Mouse (Mus musculus): ENCODE results near the gene Adamts16.

Gene Adamts16

DNA sequence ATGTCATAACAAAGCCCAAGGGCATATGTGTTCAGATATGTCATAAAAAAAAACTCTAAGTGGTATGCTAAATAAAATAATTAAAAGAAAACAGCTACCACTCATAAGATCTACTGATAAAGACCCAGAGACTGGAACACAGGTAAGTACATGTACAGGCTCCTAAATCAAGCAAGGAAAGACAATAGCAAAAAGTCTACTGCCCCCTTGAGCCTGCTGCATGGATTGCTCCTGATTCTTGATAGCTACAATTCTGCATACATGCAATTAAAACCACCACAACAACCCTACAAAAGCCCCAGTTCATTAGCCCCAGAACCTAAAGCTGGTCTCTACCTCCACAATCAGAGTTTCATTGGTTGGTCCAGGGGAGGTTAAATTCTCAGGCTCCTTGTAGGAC is 74.1 kb downstream of the Adamts16 start:
- in situ Hi-C loops (cut with MseI, MboI): loop anchor here in 1 of 2 experiments (5.0 kb wide), 1 partner anchor 125 kb away; no protein-coding TSS in a partner anchor

- in situ Hi-C loops (cut with MseI, MboI): loop anchor here in 1 of 2 experiments (5.0 kb wide), 1 partner anchor 122 kb away; no protein-coding TSS in a partner anchor
Observed at GRCm38 (mm10) chr13:70764682-70765081, 76.9 kb downstream of the Adamts16 start.

GRCm38 (mm10) chr13:70762586-70762985 is 79.0 kb downstream of the Adamts16 start:
- in situ Hi-C loops (cut with MseI, MboI): no loop called here

GRCm38 (mm10) chr13:70761312-70761711 is 80.3 kb downstream of the Adamts16 start:
- in situ Hi-C loops (cut with MseI, MboI): no loop called here

DNA sequence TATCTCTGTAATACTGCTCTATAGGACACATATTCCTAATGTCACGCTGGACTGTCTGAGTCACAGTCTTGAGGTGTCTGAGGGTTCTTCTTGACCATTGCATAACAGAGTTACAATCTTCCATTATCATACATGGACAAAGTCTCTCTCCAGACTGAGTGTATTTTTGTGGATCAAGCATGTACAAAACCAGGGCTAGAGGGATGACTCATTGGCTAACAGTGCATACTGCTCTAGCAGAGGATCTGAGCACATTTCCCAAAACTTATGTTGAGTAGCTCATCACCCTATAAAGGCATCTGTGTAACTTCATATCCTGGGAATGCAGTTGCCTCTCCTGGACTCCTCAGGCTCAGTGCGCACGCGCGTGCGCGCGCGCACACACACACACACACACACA is 81.4 kb downstream of the Adamts16 start:
- in situ Hi-C loops (cut with MseI, MboI): no loop called here

- in situ Hi-C loops (cut with MseI, MboI): no loop called here
Observed at GRCm38 (mm10) chr13:70746294-70747008, 95.2 kb downstream of the Adamts16 start.

GRCm38 (mm10) chr13:70744416-70745038 is 97.1 kb downstream of the Adamts16 start:
- in situ Hi-C loops (cut with MseI, MboI): no loop called here

DNA sequence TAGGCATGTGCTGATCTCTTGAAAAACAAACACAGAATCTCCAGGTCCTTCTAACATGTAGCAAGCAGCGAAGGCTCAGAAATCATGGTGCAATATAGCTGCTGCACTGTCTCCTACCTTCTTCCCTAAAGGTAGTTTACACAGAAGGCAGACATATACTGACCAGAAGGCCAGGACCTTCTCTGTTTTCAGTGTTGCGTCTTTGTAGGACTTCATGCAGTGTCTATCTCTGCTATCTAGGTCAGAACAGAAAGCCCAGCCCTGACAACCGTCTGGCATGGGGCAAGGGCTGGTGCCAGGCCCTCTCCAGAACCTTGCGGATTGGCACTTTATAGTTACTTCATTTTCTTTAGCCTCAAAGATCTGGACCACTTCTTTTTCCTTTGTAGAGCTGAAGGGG is 98.9 kb downstream of the Adamts16 start:
- in situ Hi-C loops (cut with MseI, MboI): no loop called here

DNA sequence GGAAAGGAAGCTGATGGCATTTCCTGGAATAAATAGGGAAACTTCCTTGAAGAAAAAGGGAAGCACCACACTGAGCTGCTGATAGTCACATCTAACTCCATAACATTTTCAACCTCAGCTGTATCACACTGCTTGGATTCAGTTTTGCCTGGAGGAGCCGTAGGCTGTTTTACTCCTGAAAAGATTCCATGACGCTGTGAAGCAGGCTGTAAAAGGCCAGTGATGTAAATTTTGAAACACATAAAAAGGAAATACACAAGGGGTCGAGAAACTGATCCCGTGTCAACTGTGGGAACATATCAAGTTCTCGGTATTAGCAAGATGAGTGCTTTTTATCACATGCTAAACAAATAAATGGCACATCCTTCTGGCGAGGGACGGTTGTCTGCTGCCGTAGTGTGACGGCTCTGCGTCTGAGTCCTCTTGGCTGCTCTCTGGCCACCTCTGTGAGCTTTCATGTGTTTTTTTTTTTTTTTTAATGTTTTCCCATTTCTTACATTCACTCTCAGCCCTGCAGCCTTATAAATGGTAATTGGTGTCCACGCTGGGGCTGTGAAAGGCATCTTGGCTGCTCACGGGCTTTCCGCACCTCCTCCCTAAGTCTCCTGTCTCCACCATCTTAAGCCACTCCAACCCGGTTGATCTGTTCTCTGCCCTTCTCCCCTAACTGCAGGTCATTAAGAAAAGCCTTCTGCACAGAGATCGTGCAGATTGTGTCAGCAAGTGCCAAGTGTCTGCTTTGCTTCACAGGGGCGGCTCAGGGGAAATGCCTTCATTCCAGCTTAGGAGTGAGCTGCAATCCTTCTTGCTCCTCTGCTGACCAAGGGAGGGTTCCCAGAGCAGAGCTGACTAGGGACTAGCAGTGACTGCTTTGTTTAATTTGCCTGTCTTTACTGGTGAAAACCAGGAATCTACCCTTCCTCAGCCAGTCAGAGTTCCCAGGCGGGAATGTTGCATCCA is 101.0 kb downstream of the Adamts16 start:
- in situ Hi-C loops (cut with MseI, MboI): no loop called here

- in situ Hi-C loops (cut with MseI, MboI): no loop called here
Observed at GRCm38 (mm10) chr13:70738781-70739180, 102.8 kb downstream of the Adamts16 start.

GRCm38 (mm10) chr13:70736409-70736808 is 105.2 kb downstream of the Adamts16 start:
- in situ Hi-C loops (cut with MseI, MboI): no loop called here

DNA sequence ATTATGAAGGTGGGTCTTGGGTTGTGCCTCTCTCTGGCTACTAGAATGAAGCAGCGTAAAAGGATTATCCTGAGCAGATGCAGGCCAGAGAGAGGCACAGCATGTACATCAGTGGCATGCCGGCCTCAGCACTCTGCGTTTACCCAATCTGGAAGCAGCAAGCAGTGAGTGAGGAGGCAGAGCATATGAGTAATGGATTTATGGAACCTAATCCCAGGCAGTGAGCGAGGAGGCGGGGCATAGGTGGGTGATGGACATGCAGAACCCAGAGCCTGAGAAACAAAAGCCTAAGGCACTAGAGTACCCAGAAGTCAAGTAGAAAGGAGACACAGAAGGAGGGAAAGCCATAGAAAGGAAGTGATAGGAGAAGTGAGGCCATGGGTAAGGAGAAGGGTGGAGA is 107.0 kb downstream of the Adamts16 start:
- in situ Hi-C loops (cut with MseI, MboI): no loop called here

- in situ Hi-C loops (cut with MseI, MboI): no loop called here
Observed at GRCm38 (mm10) chr13:70733911-70734310, 107.7 kb downstream of the Adamts16 start.

DNA sequence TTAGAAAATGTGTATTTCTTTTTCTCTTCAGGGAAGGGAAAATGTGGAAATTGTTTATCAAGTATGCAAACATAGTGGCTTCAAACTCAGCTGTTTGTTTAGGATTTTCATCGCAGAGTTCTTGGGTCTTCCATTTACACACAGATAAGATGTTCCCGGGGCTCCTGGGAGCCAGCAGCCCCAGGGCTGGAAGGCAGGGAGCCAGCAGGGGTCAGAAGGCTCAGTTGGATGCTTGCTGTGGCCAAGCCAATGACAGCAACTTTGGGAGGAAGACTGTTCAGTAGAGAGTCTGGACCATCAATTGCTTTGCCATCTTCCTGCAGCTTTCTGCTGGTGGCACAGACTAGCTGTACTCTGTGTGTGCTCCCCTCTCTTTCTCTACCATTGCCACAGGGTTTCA is 108.4 kb downstream of the Adamts16 start:
- in situ Hi-C loops (cut with MseI, MboI): no loop called here

GRCm38 (mm10) chr13:70732781-70733180 is 108.8 kb downstream of the Adamts16 start:
- in situ Hi-C loops (cut with MseI, MboI): no loop called here

DNA sequence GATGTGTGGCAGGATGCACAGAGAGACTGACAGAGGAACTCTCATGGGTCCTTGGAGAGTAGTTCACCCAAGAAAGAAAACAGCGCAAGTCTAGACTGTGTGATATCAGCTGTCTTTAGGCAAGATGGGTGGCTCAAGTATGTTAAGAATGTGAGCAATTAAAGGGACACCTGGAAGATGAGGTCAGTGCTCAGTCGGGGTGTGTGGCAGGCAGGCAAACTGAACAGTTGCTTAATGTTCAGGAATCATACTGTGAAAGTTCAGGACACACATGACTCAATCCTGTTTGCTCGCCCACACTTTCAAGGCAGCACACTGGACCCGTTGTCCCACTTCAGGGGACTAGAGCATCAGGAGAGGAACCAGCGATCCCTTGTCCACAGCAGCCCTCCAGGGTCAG is 110.3 kb downstream of the Adamts16 start:
- in situ Hi-C loops (cut with MseI, MboI): no loop called here

GRCm38 (mm10) chr13:70729996-70730395 is 111.6 kb downstream of the Adamts16 start:
- in situ Hi-C loops (cut with MseI, MboI): no loop called here

- in situ Hi-C loops (cut with MseI, MboI): no loop called here
Observed at GRCm38 (mm10) chr13:70726249-70726648, 115.4 kb downstream of the Adamts16 start.

DNA sequence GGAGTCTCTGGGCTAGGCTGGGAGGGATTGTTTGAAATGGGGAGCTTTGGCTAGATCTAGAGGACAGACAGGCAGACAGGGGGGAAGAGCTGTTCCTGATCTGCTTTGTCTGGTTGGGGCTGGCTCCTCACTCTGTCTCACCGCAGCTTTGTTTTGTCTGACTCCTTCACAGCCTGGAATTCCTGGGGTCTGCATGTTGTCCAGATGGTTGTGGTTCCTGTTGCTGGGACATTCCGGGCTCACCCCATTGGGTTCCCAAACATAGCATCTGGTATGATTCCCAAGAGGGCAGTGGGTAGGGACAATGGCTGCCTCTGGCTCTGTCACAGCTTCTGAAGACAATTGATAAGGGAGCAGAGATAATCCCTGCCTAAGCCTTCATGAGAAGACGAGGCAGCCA is 117.0 kb downstream of the Adamts16 start:
- in situ Hi-C loops (cut with MseI, MboI): no loop called here

GRCm38 (mm10) chr13:70724108-70724622 is 117.4 kb downstream of the Adamts16 start:
- in situ Hi-C loops (cut with MseI, MboI): no loop called here

- in situ Hi-C loops (cut with MseI, MboI): no loop called here
Observed at GRCm38 (mm10) chr13:70719994-70720393, 121.6 kb downstream of the Adamts16 start.

- in situ Hi-C loops (cut with MseI, MboI): no loop called here
Observed at GRCm38 (mm10) chr13:70718814-70719213, 122.8 kb downstream of the Adamts16 start.

Measured in mouse trophoblast stem cell (cell line).